In the genomic region with DNA sequence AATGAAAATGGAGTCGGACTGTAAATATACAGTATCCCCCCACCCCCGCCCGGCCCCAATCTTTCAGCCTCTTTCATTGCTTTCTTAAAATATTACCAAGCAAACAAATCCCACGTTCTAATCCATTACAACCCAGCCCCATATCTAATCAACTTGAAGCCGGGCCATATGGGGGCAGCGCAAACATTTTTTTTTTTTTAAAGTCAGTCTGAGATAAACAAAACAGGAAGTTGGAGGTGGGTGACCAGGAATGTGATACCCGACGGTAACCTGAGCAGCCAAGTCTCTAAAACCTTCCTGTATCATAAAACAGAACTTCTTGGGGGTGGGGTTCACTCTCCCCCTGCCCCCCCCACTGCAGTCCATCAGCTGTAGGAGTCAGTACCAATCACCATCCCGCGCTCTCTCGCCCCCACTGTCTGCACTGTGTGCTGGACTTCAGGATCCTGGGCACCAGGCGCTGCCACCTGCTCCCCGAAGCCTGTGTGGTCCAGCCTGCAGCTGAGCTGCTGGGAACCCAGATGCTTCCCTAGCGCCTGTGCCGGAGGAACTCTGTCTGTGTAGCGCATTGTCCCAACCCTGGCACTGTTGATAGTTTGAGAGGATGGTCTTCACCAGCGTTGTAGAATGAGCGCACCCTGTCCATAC, we compare ENCODE assay signal across 11 mouse cellular contexts. TPM values are rescaled to one million over a fixed set of nuclear protein-coding genes. Genes with fewer than 3 reads are reported as not detected.
DNase-seq lines count a peak whose midpoint lies in the region; ATAC-seq and TF ChIP-seq lines count a peak whose summit lies in the region.
"Had no signal": no experiment of that assay in that cellular context is flagged by ENCODE, and none has a peak within 500 bp of the region (broad histone marks: within the 10 kb centered on the region; RNA-seq: fewer than 3 reads in every experiment).

No protein-coding gene starts in this region.

- no peak overlapping the region for H3K27ac ChIP-seq in heart, embryonic 13.5 days (replicated peaks)
- peak overlapping the region; percentile 20; the same call in 1 of the 2 replicates for H3K27ac ChIP-seq in MEL (ENCODE audit: control insufficient read depth, low read depth, low read length)
- H3K27ac ChIP-seq in forebrain, embryonic 15.5 days (replicated peaks), result no peak overlapping the region
- H3K27ac ChIP-seq in midbrain, embryonic 13.5 days, result no peak overlapping the region
- H3K27ac ChIP-seq: neural tube, embryonic 15.5 days had no signal

- TF ChIP-seq EP300 in MEL (IDR thresholded peaks at IDR 0.05; ENCODE audit: low read depth in 1 of 2, low read length in 2 of 2), result peak; percentile 92 to 96

- no peak for DNase-seq in heart, adult 9 months (ENCODE audit: low spot score in 2 of 2)
- DNase-seq in MEL (ENCODE audit: low read depth, low spot score), result peak; percentile 83
- DNase-seq in frontal cortex, postnatal 14 days (ENCODE audit: low spot score in 2 of 2), result no peak
- DNase-seq in cerebellum, postnatal 36 days, result no peak
- DNase-seq in adrenal gland, postnatal 14 days, result no peak
- DNase-seq: kidney, postnatal 14 days; lung, adult 18-20 months had no signal

- no peak for TF ChIP-seq POLR2A in MEL (IDR thresholded peaks at IDR 0.05; ENCODE audit: control insufficient read depth in 1 of 2, insufficient read depth in 1 of 2, low read depth in 1 of 2, low read length in 2 of 2, poor library complexity in 1 of 2)

- peaks cover 40% of the 10 kb centered on the region for H3K27me3 ChIP-seq in heart, embryonic 13.5 days (replicated peaks)
- H3K27me3 ChIP-seq in MEL (ENCODE audit: control insufficient read depth in 1 of 2, insufficient read depth in 2 of 2, low read length in 2 of 2), result no peaks in the 10 kb centered on the region
- H3K27me3 ChIP-seq in forebrain, embryonic 15.5 days, result peaks cover 16% of the 10 kb centered on the region; the same call in 1 of the 2 replicates
- H3K27me3 ChIP-seq in midbrain, embryonic 13.5 days, result peaks cover 62% of the 10 kb centered on the region

- H3K4me2 ChIP-seq in heart, embryonic 13.5 days, result peak overlapping the region; percentile 52
- peak overlapping the region; percentile 31; the same call in 1 of the 2 replicates for H3K4me2 ChIP-seq in forebrain, embryonic 15.5 days (replicated peaks)
- H3K4me2 ChIP-seq in midbrain, embryonic 13.5 days (replicated peaks), result peak overlapping the region; percentile 43
- H3K4me2 ChIP-seq: neural tube, embryonic 15.5 days had no signal

- WGBS in heart, embryonic 13.5 days, result 40% methylated on average over 18 of the region's 18 CpGs
- 36% methylated on average over 18 of the region's 18 CpGs for WGBS in forebrain, embryonic 15.5 days
- WGBS in midbrain, embryonic 13.5 days, result 26% methylated on average over 18 of the region's 18 CpGs

- H3K9ac ChIP-seq in heart, embryonic 13.5 days, result no peak overlapping the region
- no peak overlapping the region for H3K9ac ChIP-seq in MEL (ENCODE audit: control insufficient read depth, low read depth, low read length, poor library complexity, severe bottlenecking)
- no peak overlapping the region for H3K9ac ChIP-seq in forebrain, embryonic 15.5 days (replicated peaks)
- H3K9ac ChIP-seq in midbrain, embryonic 13.5 days (replicated peaks), result no peak overlapping the region
- H3K9ac ChIP-seq: neural tube, embryonic 15.5 days had no signal

- H3K4me3 ChIP-seq in heart, embryonic 13.5 days, result peak overlapping the region; percentile 17
- H3K4me3 ChIP-seq in MEL (ENCODE audit: control insufficient read depth in 1 of 2, insufficient read depth in 1 of 2, low read depth in 2 of 2, low read length in 2 of 2), result no peak overlapping the region
- H3K4me3 ChIP-seq in forebrain, embryonic 15.5 days, result no peak overlapping the region
- H3K4me3 ChIP-seq in midbrain, embryonic 13.5 days (replicated peaks), result peak overlapping the region; percentile 14
- H3K4me3 ChIP-seq: neural tube, embryonic 15.5 days had no signal

- no peaks in the 10 kb centered on the region for H3K9me3 ChIP-seq in heart, embryonic 13.5 days
- H3K9me3 ChIP-seq in MEL (replicated peaks; ENCODE audit: insufficient read depth, low read length), result no peaks in the 10 kb centered on the region
- H3K9me3 ChIP-seq in forebrain, embryonic 15.5 days, result no peaks in the 10 kb centered on the region
- H3K9me3 ChIP-seq in midbrain, embryonic 13.5 days, result no peaks in the 10 kb centered on the region
- H3K9me3 ChIP-seq: neural tube, embryonic 15.5 days had no signal

- no peak for TF ChIP-seq CTCF in MEL (IDR thresholded peaks at IDR 0.05 in 2 of 3, conservative IDR thresholded peaks at IDR 0.05 in 1 of 3; ENCODE audit: control insufficient read depth in 1 of 3, insufficient read depth in 1 of 3, low read depth in 2 of 3, low read length in 3 of 3, poor library complexity in 1 of 3, severe bottlenecking in 1 of 3)

- ATAC-seq in heart, embryonic 13.5 days (ENCODE audit: extremely low read depth, insufficient number of reproducible peaks, low FRiP score, low TSS enrichment), result no peak
- no peak for ATAC-seq in forebrain, embryonic 15.5 days (replicated peaks)
- peak; percentile 74 for ATAC-seq in midbrain, embryonic 13.5 days

- no peaks in the 10 kb centered on the region for H3K36me3 ChIP-seq in heart, embryonic 13.5 days
- H3K36me3 ChIP-seq in MEL (ENCODE audit: control insufficient read depth in 1 of 2, insufficient read depth in 2 of 2, low read length in 2 of 2), result peaks cover 0 to 29% of the 10 kb centered on the region in 2 experiments; a peak in 2 of 4 replicates
- no peaks in the 10 kb centered on the region for H3K36me3 ChIP-seq in forebrain, embryonic 15.5 days
- no peaks in the 10 kb centered on the region for H3K36me3 ChIP-seq in midbrain, embryonic 13.5 days
- H3K36me3 ChIP-seq: neural tube, embryonic 15.5 days had no signal

- H3K4me1 ChIP-seq in heart, embryonic 13.5 days, result peaks cover 14% of the 10 kb centered on the region
- H3K4me1 ChIP-seq in MEL (ENCODE audit: control insufficient read depth in 1 of 2, insufficient read depth in 2 of 2, low read length in 2 of 2), result peaks cover 12 to 38% of the 10 kb centered on the region in 2 experiments
- H3K4me1 ChIP-seq in forebrain, embryonic 15.5 days, result peaks cover 14% of the 10 kb centered on the region
- peaks cover 18% of the 10 kb centered on the region for H3K4me1 ChIP-seq in midbrain, embryonic 13.5 days (replicated peaks)

- no peaks in the 10 kb centered on the region for H3K79me2 ChIP-seq in MEL (ENCODE audit: control insufficient read depth, insufficient read depth, low read length, poor library complexity)

- TF ChIP-seq RAD21 in MEL (IDR thresholded peaks at IDR 0.05; ENCODE audit: low read depth, low read length), result no peak

TF ChIP-seq in MEL, 35 proteins besides CTCF, POLR2A, EP300 and RAD21 (continues in another document):
- TF ChIP-seq RCOR1 (IDR thresholded peaks at IDR 0.05; ENCODE audit: low read depth, low read length) (peak; percentile 96), ETS1 (IDR thresholded peaks at IDR 0.05; ENCODE audit: low read depth, low read length) (peak; percentile 95), MYC (IDR thresholded peaks at IDR 0.05; ENCODE audit: low read depth, low read length) (0 out of 2 replicates have a peak, but pooled peaks have one; percentile 35), MAZ (IDR thresholded peaks at IDR 0.05; ENCODE audit: low read depth, low read length) (peak; percentile 89; the same call in 1 of the 2 replicates), ELF1 (IDR thresholded peaks at IDR 0.05; ENCODE audit: low read depth, low read length) (peak; percentile 70), SIN3A (IDR thresholded peaks at IDR 0.05; ENCODE audit: low read length) (peak; percentile 77), MEF2A (IDR thresholded peaks at IDR 0.05; ENCODE audit: extremely low read depth, insufficient replicate concordance, low read depth, low read length, poor library complexity, severe bottlenecking) (0 out of 2 replicates have a peak, but pooled peaks have one; percentile 23), ZKSCAN1 (IDR thresholded peaks at IDR 0.05; ENCODE audit: low read depth, low read length) (peak; percentile 70; the same call in 1 of the 2 replicates), USF2 (IDR thresholded peaks at IDR 0.05; ENCODE audit: borderline replicate concordance in 1 of 2, insufficient read depth in 1 of 2, low read depth in 1 of 2, low read length in 2 of 2) (no peak), MAX (IDR thresholded peaks at IDR 0.05; ENCODE audit: low read length) (peak; percentile 21; the same call in 1 of the 2 replicates), HCFC1 (IDR thresholded peaks at IDR 0.05; ENCODE audit: low read depth, low read length) (peak; percentile 63), TCF12 (IDR thresholded peaks at IDR 0.05; ENCODE audit: low read depth, low read length) (peak; percentile 92), KAT2A (conservative IDR thresholded peaks at IDR 0.05; ENCODE audit: low read depth, low read length) (0 out of 2 replicates have a peak, but pooled peaks have one; percentile 26), SMC3 (IDR thresholded peaks at IDR 0.05; ENCODE audit: low read depth, low read length) (no peak; the same call in 1 of the 2 replicates), POLR2AphosphoS5 (IDR thresholded peaks at IDR 0.05; ENCODE audit: borderline replicate concordance, low read depth, low read length) (no peak), BHLHE40 (IDR thresholded peaks at IDR 0.05; ENCODE audit: borderline replicate concordance, low read depth, low read length) (peak; percentile 63; the same call in 1 of the 2 replicates), MAFK (IDR thresholded peaks at IDR 0.05; ENCODE audit: borderline replicate concordance, low read depth, low read length) (peak; percentile 62; the same call in 1 of the 2 replicates), GABPA (IDR thresholded peaks at IDR 0.05; ENCODE audit: low read depth, low read length) (no peak; the same call in 1 of the 2 replicates)

RNA-seq across cellular contexts. Expression of gene Cldn14, which starts 32.6 kb away (rescaled TPM):
- not detected in 2 replicates for polyA plus RNA-seq in heart, embryonic 13.5 days (2015; fragmentation: Nextera tagmentation; extraction: Ambion mirVana)
- 0.13 TPM in 1 of 2 replicates, not detected in the other for total RNA-seq in MEL (2012; rRNA removed)
- polyA plus RNA-seq in MEL (2012; ENCODE audit: insufficient read depth in 1 of 2, insufficient read length in 2 of 2, low read depth in 1 of 2, low replicate concordance in 2 of 2, missing spikeins in 1 of 2), result not detected
- polyA plus RNA-seq in forebrain, embryonic 15.5 days (2015; fragmentation: Nextera tagmentation; extraction: Ambion mirVana), result not detected in 2 replicates
- not detected in 2 replicates for polyA plus RNA-seq in midbrain, embryonic 13.5 days (2015; fragmentation: Nextera tagmentation; extraction: Ambion mirVana)
- 2.4 TPM in 1 of 2 replicates, not detected in the other for total RNA-seq in adrenal gland, postnatal 14 days (2021)
- polyA plus RNA-seq: neural tube, embryonic 15.5 days had no signal

RNA-seq across cellular contexts. Expression of gene Sim2, which starts 43.5 kb away (rescaled TPM):
- polyA plus RNA-seq in heart, embryonic 13.5 days (2015; fragmentation: Nextera tagmentation; extraction: Ambion mirVana), result 0.07 and 0.08 TPM in 2 replicates
- not detected in 2 replicates for total RNA-seq in MEL (2012; rRNA removed)
- polyA plus RNA-seq in MEL (2012; ENCODE audit: insufficient read depth in 1 of 2, insufficient read length in 2 of 2, low read depth in 1 of 2, low replicate concordance in 2 of 2, missing spikeins in 1 of 2), result not detected
- polyA plus RNA-seq in forebrain, embryonic 15.5 days (2015; fragmentation: Nextera tagmentation; extraction: Ambion mirVana), result 0.04 TPM in 1 of 2 replicates, not detected in the other
- 0.24 and 0.44 TPM in 2 replicates for polyA plus RNA-seq in midbrain, embryonic 13.5 days (2015; fragmentation: Nextera tagmentation; extraction: Ambion mirVana)
- total RNA-seq in adrenal gland, postnatal 14 days (2021), result not detected in 2 replicates

Comparison
In these comparisons a context has a peak if more than half of its experiments do, and no peak if none do; other contexts are left out.
1. H3K4me3 ChIP-seq: peak in heart, embryonic 13.5 days (single experiment) and midbrain, embryonic 13.5 days (single experiment); none in MEL (0 of 2) and forebrain, embryonic 15.5 days (single experiment).
2. Peak in every context shown above with its lines, with median percentiles within 50 percentile points of each other: H3K4me2 ChIP-seq.